Mouse (Mus musculus): ENCODE results near the gene Lif. TPM values are rescaled to one million over a fixed set of nuclear protein-coding genes. Genes with fewer than 3 reads are reported as not detected.

Lif gene
- total RNA-seq, 1 experiment from 2014 or later = 19.3 TPM

- ATAC-seq (replicated peaks in 1 of 2; ENCODE audit: insufficient read depth in 1 of 2, low FRiP score in 2 of 2, low TSS enrichment in 1 of 2, low read depth in 1 of 2, poor library complexity in 2 of 2, severe bottlenecking in 2 of 2) = no peak
These were observed 22.6 kb downstream of the Lif start for GRCm38 (mm10) chr11:4279909-4280308.

GRCm38 (mm10) chr11:4281852-4282251, 24.5 kb downstream of the Lif start:
- no peak for ATAC-seq (replicated peaks in 1 of 2; ENCODE audit: insufficient read depth in 1 of 2, low FRiP score in 2 of 2, low TSS enrichment in 1 of 2, low read depth in 1 of 2, poor library complexity in 2 of 2, severe bottlenecking in 2 of 2)

- ATAC-seq (replicated peaks in 1 of 2; ENCODE audit: insufficient read depth in 1 of 2, low FRiP score in 2 of 2, low TSS enrichment in 1 of 2, low read depth in 1 of 2, poor library complexity in 2 of 2, severe bottlenecking in 2 of 2) = no peak
These were observed 26.3 kb downstream of the Lif start for GRCm38 (mm10) chr11:4283627-4284026.

- peak; percentile 82 for ATAC-seq (replicated peaks in 1 of 2; ENCODE audit: insufficient read depth in 1 of 2, low FRiP score in 2 of 2, low TSS enrichment in 1 of 2, low read depth in 1 of 2, poor library complexity in 2 of 2, severe bottlenecking in 2 of 2)
These were observed 31.9 kb downstream of the Lif start for GRCm38 (mm10) chr11:4289280-4289679.

GRCm38 (mm10) chr11:4291639-4292038, 34.3 kb downstream of the Lif start:
- ATAC-seq (replicated peaks in 1 of 2; ENCODE audit: insufficient read depth in 1 of 2, low FRiP score in 2 of 2, low TSS enrichment in 1 of 2, low read depth in 1 of 2, poor library complexity in 2 of 2, severe bottlenecking in 2 of 2) = no peak

GRCm38 (mm10) chr11:4292224-4292887, 35.0 kb downstream of the Lif start:
- no peak for ATAC-seq (replicated peaks in 1 of 2; ENCODE audit: insufficient read depth in 1 of 2, low FRiP score in 2 of 2, low TSS enrichment in 1 of 2, low read depth in 1 of 2, poor library complexity in 2 of 2, severe bottlenecking in 2 of 2)

GRCm38 (mm10) chr11:4292888-4293247, 35.5 kb downstream of the Lif start:
- no peak for ATAC-seq (replicated peaks in 1 of 2; ENCODE audit: insufficient read depth in 1 of 2, low FRiP score in 2 of 2, low TSS enrichment in 1 of 2, low read depth in 1 of 2, poor library complexity in 2 of 2, severe bottlenecking in 2 of 2)

GRCm38 (mm10) chr11:4293481-4293880, 36.1 kb downstream of the Lif start:
- no peak for ATAC-seq (replicated peaks in 1 of 2; ENCODE audit: insufficient read depth in 1 of 2, low FRiP score in 2 of 2, low TSS enrichment in 1 of 2, low read depth in 1 of 2, poor library complexity in 2 of 2, severe bottlenecking in 2 of 2)

- ATAC-seq (replicated peaks in 1 of 2; ENCODE audit: insufficient read depth in 1 of 2, low FRiP score in 2 of 2, low TSS enrichment in 1 of 2, low read depth in 1 of 2, poor library complexity in 2 of 2, severe bottlenecking in 2 of 2) = no peak
These were observed 36.7 kb downstream of the Lif start for GRCm38 (mm10) chr11:4294047-4294446.

GRCm38 (mm10) chr11:4294495-4295351, 37.4 kb downstream of the Lif start:
- peak in 1 of 2 experiments; percentile 5; a peak in 1 of 4 replicates for ATAC-seq (replicated peaks in 1 of 2; ENCODE audit: insufficient read depth in 1 of 2, low FRiP score in 2 of 2, low TSS enrichment in 1 of 2, low read depth in 1 of 2, poor library complexity in 2 of 2, severe bottlenecking in 2 of 2)

GRCm38 (mm10) chr11:4296610-4297275, 39.4 kb downstream of the Lif start:
- peak; percentile 19 to 37; a peak in 1 of 4 replicates for ATAC-seq (replicated peaks in 1 of 2; ENCODE audit: insufficient read depth in 1 of 2, low FRiP score in 2 of 2, low TSS enrichment in 1 of 2, low read depth in 1 of 2, poor library complexity in 2 of 2, severe bottlenecking in 2 of 2)

GRCm38 (mm10) chr11:4297753-4298152, 40.4 kb downstream of the Lif start:
- no peak for ATAC-seq (replicated peaks in 1 of 2; ENCODE audit: insufficient read depth in 1 of 2, low FRiP score in 2 of 2, low TSS enrichment in 1 of 2, low read depth in 1 of 2, poor library complexity in 2 of 2, severe bottlenecking in 2 of 2)

- no peak for ATAC-seq (replicated peaks in 1 of 2; ENCODE audit: insufficient read depth in 1 of 2, low FRiP score in 2 of 2, low TSS enrichment in 1 of 2, low read depth in 1 of 2, poor library complexity in 2 of 2, severe bottlenecking in 2 of 2)
These were observed 41.3 kb downstream of the Lif start for GRCm38 (mm10) chr11:4298615-4299014.

GRCm38 (mm10) chr11:4299191-4299590, 41.8 kb downstream of the Lif start:
- ATAC-seq (replicated peaks in 1 of 2; ENCODE audit: insufficient read depth in 1 of 2, low FRiP score in 2 of 2, low TSS enrichment in 1 of 2, low read depth in 1 of 2, poor library complexity in 2 of 2, severe bottlenecking in 2 of 2) = no peak

- ATAC-seq (replicated peaks in 1 of 2; ENCODE audit: insufficient read depth in 1 of 2, low FRiP score in 2 of 2, low TSS enrichment in 1 of 2, low read depth in 1 of 2, poor library complexity in 2 of 2, severe bottlenecking in 2 of 2) = no peak
These were observed 42.5 kb downstream of the Lif start for GRCm38 (mm10) chr11:4299735-4300474.

- no peak for ATAC-seq (replicated peaks in 1 of 2; ENCODE audit: insufficient read depth in 1 of 2, low FRiP score in 2 of 2, low TSS enrichment in 1 of 2, low read depth in 1 of 2, poor library complexity in 2 of 2, severe bottlenecking in 2 of 2)
These were observed 43.3 kb downstream of the Lif start for GRCm38 (mm10) chr11:4300683-4301082.

GRCm38 (mm10) chr11:4302363-4302913, 45.1 kb downstream of the Lif start:
- ATAC-seq (replicated peaks in 1 of 2; ENCODE audit: insufficient read depth in 1 of 2, low FRiP score in 2 of 2, low TSS enrichment in 1 of 2, low read depth in 1 of 2, poor library complexity in 2 of 2, severe bottlenecking in 2 of 2) = no peak

Data from hematopoietic stem cell, adult 5-6 weeks (primary cell).